Mouse (Mus musculus): ENCODE results near the gene Klhl18. TPM values are rescaled to one million over a fixed set of nuclear protein-coding genes. Genes with fewer than 3 reads are reported as not detected.

The Klhl18 gene
- 13.5 and 13.8 TPM in 2 replicates for polyA plus RNA-seq (2016; fragmentation: Nextera tagmentation; extraction: Ambion mirVana)

DNA sequence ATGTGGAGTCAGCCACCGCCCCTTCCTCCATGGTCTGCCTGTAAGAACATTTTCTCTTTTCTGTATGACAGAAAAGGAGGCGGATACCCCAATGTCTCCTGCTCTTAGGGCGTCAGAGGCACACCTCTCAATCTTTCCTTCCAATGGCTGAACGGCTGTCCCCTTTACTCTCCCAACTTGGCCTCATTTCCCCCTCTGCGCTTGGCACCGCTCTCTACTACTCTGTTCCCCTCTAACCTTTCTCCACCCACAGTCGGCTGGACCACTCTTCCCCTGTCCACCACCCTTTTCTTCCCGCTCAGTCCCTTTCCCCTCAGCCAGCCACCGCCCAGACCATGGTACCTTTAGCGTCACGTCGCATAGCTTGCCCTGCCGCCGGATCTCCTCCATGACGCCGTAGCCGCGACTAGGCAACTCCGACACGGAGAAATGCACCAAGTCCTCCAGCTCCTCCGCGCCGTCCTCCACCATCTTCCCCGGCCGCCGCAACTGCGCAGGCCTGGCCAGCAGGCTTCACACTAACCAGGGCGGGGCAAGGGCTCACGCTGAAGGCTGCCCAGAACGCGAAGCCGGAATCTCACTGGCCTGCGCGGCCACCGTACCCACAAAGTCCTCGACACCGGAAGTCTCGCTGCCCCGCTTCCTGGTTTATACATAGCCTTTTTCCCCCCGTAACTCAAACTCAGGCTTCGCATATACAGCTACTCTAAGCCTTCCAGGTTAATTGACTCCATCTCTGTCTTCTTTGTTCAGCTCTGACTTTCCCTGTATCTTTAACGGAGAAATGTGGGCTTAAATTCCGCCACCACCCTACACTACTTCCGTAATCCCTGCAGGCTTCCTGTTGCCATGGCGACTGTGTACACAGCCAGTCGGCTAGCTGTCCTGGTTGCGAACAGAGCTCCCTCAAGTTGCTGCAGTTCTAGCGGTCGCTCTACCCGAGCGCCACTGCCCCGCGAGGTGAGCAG lies at the start of gene Klhl18, which contains the start of gene Kif9:
Gene Klhl18 (minus strand): TSS at position 571 of the 968 bp plus-strand sequence.
Gene Kif9 (plus strand): TSS at position 835 of the 968 bp plus-strand sequence.
- Histone ChIP-seq H3K9me3 (replicated peaks) (no peaks in the 10 kb centered on the region), H3K27me3 (peaks cover 16% of the 10 kb centered on the region), H3K27ac (peak within 1 kb of the TSS; percentile 89), H3K9ac (peak within 1 kb of the TSS; percentile 82), H3K4me3 (peak within 1 kb of the TSS; percentile 79), H3K4me1 (peaks cover 14% of the 10 kb centered on the region), H3K36me3 (peaks cover 6% of the 10 kb centered on the region; the same call in 1 of the 2 replicates), H3K4me2 (replicated peaks) (peak within 1 kb of the TSS; percentile 78)
- ATAC-seq (ENCODE audit: low FRiP score), result peak; percentile 100
- under 1% methylated on average over 53 of the region's 53 CpGs for WGBS

DNA sequence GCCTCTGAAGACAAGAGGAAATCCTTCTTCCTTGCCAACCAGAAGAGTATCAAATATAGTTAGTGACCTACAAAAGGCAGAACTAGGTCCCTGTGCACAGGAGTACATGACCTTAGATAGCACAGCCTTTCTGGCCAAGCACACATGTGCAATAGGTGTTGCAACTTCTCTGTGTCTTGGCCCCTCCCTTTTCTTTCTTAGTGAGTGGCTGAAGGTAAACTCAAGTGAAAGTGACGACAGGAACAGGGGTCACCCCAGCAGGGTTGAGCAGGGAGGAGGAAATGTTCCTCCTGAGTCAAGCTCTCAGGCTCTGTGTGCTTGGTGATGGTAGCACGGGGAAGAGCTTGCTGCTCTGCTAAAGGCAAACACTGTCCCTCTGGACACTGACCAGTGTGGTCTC lies 49.2 kb upstream of the Klhl18 start:
- H3K4me1 ChIP-seq, result no peaks in the 10 kb centered on the region
- H3K36me3 ChIP-seq, result no peaks in the 10 kb centered on the region
- 52% methylated on average over 2 of the region's 2 CpGs for WGBS
- H3K27me3 ChIP-seq, result no peaks in the 10 kb centered on the region
- no peaks in the 10 kb centered on the region for H3K9me3 ChIP-seq (replicated peaks)
- ATAC-seq (ENCODE audit: low FRiP score), result no peak
- H3K4me3 ChIP-seq, result no peak overlapping the region
- H3K4me2 ChIP-seq (replicated peaks), result no peak overlapping the region
- H3K9ac ChIP-seq, result no peak overlapping the region
- H3K27ac ChIP-seq, result no peak overlapping the region

DNA sequence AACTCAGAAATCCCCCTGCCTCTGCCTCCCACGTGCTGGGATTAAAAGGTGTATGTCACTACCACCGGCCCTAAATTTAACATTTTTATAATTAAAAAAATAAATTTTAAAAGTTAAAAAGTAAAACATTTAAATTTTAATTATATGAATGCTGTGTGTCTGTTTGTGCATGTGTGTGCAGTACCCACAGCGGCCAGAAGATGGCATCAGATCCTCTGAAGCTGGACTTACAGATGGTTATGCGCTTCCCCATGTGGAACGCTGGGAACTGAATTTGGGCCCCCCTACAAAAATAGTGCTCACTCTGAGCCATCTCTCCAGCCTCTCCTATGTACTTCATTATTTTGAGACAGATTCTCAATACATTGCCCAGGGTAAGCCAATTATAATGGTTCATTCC lies 14.4 kb upstream of the Klhl18 start:
- H3K4me1 ChIP-seq, result no peaks in the 10 kb centered on the region
- 65% methylated on average over 5 of the region's 5 CpGs for WGBS

DNA sequence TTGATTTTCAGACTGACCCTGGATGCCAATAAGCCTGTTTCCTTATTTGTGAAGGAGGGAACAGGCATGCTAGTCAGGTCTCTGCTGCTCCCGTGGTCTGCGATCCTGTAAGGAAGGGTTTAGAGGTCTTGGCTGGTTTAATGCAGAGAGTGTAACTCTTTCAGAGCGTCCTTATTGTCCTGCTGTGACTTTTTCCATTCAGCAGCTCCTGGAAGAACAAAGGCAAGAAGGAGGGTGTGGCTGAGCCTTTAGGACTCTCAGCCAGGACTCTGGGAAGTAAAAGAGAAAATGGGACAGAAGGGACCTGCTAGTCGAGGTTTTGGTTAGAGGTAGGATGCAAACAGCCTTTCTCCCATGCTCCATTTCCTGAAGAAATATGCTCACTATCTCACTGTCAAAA lies 12.3 kb upstream of the Klhl18 start:
- no peaks in the 10 kb centered on the region for H3K36me3 ChIP-seq
- no peaks in the 10 kb centered on the region for H3K4me1 ChIP-seq
- H3K27me3 ChIP-seq, result no peaks in the 10 kb centered on the region
- no peak for ATAC-seq (ENCODE audit: low FRiP score)
- no peak overlapping the region for H3K4me2 ChIP-seq (replicated peaks)
- no peak overlapping the region for H3K27ac ChIP-seq
- H3K4me3 ChIP-seq, result no peak overlapping the region
- WGBS, result 24% methylated on average over 4 of the region's 4 CpGs
- no peak overlapping the region for H3K9ac ChIP-seq
- H3K9me3 ChIP-seq (replicated peaks), result 0 out of 2 replicates have a peak, but pooled peaks cover 6% of the 10 kb centered on the region

More for the DNA sequence above, 14.4 kb upstream of the Klhl18 start:
- H3K4me3 ChIP-seq, result no peak overlapping the region
- H3K36me3 ChIP-seq, result no peaks in the 10 kb centered on the region
- ATAC-seq (ENCODE audit: low FRiP score), result no peak
- H3K9me3 ChIP-seq (replicated peaks), result 0 out of 2 replicates have a peak, but pooled peaks cover 6% of the 10 kb centered on the region
- no peak overlapping the region for H3K9ac ChIP-seq
- H3K4me2 ChIP-seq (replicated peaks), result no peak overlapping the region
- H3K27me3 ChIP-seq, result no peaks in the 10 kb centered on the region
- H3K27ac ChIP-seq, result no peak overlapping the region

DNA sequence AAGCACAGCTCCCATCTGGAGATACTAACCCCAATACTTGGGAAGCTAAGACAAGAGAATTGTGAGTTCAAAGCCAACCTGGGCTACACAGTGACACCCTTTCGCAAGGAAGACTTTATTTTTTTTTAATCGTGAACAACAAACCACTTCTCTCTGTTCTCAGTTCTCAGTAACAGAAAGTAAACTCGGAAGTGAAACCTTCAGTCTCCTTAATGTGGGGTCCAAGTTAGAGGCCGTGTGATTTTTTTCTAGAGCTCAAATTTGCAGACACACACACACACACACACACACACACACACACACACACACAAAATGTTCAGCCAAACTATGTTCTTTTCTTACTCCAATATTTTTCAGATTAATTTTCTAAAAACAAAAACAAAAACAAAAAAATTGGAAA lies 2.1 kb upstream of the Klhl18 start:
- H3K4me2 ChIP-seq (replicated peaks), result no peak overlapping the region
- WGBS, result 77% methylated on average over 4 of the region's 4 CpGs
- H3K27me3 ChIP-seq, result peaks cover 16% of the 10 kb centered on the region
- H3K9ac ChIP-seq, result no peak overlapping the region
- no peak for ATAC-seq (ENCODE audit: low FRiP score)
- H3K36me3 ChIP-seq, result no peaks in the 10 kb centered on the region
- peaks cover 14% of the 10 kb centered on the region for H3K4me1 ChIP-seq
- H3K4me3 ChIP-seq, result no peak overlapping the region
- no peak overlapping the region for H3K27ac ChIP-seq
- no peaks in the 10 kb centered on the region for H3K9me3 ChIP-seq (replicated peaks)

DNA sequence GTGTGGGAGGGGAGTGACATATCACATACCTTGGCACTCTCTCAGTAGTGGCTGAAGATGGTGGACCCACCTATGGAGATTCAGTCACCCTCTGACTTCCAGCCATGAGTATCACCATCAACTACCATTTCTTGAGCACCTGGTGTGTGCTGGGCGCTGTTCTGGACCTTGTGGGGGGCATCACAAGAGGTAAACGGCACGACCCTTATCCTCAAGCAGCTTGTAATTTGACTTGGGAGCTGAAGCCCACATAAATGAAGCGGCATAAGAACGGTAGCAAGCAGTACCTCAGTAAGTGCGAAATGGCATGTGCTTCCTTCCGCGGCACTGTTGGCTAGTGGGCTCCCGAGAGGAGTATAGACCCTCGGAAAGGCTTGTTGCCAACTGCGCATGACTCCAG lies 1.5 kb upstream of the Klhl18 start:
- peaks cover 14% of the 10 kb centered on the region for H3K4me1 ChIP-seq
- no peaks in the 10 kb centered on the region for H3K9me3 ChIP-seq (replicated peaks)
- peaks cover 16% of the 10 kb centered on the region for H3K27me3 ChIP-seq
- H3K4me3 ChIP-seq, result no peak overlapping the region
- no peak overlapping the region for H3K4me2 ChIP-seq (replicated peaks)
- 0 out of 2 replicates have a peak overlapping the region, but pooled peaks have one; percentile 18 for H3K9ac ChIP-seq
- WGBS, result 59% methylated on average over 11 of the region's 11 CpGs
- H3K27ac ChIP-seq, result no peak overlapping the region
- peaks cover 3% of the 10 kb centered on the region; the same call in 1 of the 2 replicates for H3K36me3 ChIP-seq
- ATAC-seq (ENCODE audit: low FRiP score), result no peak

DNA sequence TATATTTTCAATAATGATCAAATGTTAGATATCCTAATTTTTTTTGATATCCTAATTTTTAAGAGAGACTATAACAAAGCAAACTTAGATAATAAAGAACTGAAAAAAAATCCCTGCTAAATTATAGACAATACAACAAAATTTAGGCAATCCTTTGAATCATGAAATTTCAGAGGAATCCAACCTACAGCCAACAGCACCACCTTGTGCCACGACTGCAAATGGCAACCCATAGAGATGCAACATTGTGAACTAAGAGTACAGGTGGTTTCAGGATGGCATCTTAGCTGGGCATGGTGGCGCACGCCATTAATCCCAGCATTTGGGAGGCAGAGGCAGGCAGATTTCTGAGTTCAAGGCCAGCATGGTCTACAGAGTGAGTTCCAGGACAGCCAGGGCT lies 10.3 kb downstream of the Klhl18 start:
- H3K36me3 ChIP-seq, result no peaks in the 10 kb centered on the region
- H3K9me3 ChIP-seq (replicated peaks), result no peaks in the 10 kb centered on the region
- no peak overlapping the region for H3K9ac ChIP-seq
- H3K27ac ChIP-seq, result no peak overlapping the region
- no peaks in the 10 kb centered on the region for H3K4me1 ChIP-seq
- 83% methylated on average over 3 of the region's 3 CpGs for WGBS
- H3K4me2 ChIP-seq (replicated peaks), result no peak overlapping the region
- H3K27me3 ChIP-seq, result no peaks in the 10 kb centered on the region
- no peak for ATAC-seq (ENCODE audit: low FRiP score)
- H3K4me3 ChIP-seq, result no peak overlapping the region

DNA sequence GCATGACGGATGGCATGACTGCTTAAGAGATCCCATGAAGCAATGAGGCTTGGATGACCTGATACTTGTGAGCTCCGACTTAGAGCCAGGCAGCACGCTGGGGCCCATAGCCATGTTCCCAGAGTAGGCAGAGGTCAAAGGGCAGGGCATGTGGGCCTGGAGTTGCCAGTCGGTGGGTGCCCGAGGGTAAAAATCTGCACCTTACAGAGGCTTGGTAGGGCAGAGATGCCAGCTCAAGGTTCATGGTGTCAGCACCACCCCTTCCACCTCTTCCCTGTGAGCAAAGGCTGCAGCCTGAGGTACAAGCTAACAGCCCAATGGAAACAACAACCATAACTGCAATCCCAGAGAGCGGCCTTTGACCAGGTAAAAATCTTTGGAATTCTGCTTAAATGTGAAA lies 11.2 kb downstream of the Klhl18 start:
- Histone ChIP-seq H3K4me1 (no peaks in the 10 kb centered on the region), H3K27ac (no peak overlapping the region)
- ATAC-seq (ENCODE audit: low FRiP score), result no peak

DNA sequence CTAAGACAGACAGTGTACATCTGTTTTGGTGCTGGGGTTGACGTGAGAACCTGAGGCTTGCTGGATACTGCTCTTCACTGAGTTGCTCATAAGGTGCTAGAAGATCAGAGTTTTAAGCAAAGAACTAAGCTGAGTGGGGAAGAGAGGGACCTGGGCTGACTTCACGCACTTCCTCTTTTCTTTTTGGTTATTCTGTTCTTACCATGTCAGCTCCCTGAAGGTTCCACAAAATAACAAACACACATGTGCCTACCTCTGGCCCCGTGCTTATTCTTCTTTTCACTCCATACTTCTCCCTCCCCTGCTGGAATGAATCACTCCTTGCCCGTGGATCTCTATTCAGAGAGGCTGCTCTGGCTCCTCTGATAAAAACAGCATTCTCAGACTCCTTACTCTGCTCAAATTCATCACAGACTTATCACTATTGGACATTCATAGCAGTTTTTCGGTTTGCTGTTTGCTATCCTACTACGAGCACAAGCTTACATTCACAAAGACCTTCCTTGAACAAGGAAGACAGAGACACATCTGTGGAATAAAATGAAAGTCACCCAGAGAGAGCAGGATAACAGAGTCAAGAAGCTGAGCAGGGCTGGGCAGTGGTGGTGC lies 12.4 kb downstream of the Klhl18 start:
- no peak for ATAC-seq (ENCODE audit: low FRiP score)

More for the DNA sequence above, 11.2 kb downstream of the Klhl18 start:
- no peak overlapping the region for H3K4me3 ChIP-seq
- H3K4me2 ChIP-seq (replicated peaks), result no peak overlapping the region
- H3K9ac ChIP-seq, result no peak overlapping the region
- 96% methylated on average over 6 of the region's 6 CpGs for WGBS
- no peaks in the 10 kb centered on the region for H3K36me3 ChIP-seq
- no peaks in the 10 kb centered on the region for H3K27me3 ChIP-seq
- H3K9me3 ChIP-seq (replicated peaks), result no peaks in the 10 kb centered on the region

DNA sequence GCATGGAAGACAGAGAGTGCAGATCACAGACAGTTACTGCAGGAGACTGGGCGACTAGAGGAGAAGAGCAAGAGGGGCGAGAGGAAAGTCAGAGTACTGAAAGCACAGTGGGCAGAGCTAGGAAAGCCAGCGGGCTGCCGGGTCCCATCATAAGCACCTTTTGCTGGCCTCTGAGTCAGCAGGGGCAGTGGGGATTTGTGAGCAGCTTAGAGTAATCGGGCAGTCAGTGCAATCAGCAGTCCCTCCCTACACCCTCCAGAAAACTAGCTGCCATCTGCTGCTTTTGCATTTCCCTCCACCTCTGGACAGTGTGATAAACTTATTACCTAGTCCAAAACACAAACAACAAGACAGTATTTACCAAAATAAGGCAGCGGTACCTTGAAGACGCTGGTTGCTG lies 14.2 kb downstream of the Klhl18 start:
- no peak overlapping the region for H3K9ac ChIP-seq
- WGBS, result 81% methylated on average over 7 of the region's 7 CpGs
- no peaks in the 10 kb centered on the region for H3K4me1 ChIP-seq
- H3K4me3 ChIP-seq, result no peak overlapping the region
- no peak for ATAC-seq (ENCODE audit: low FRiP score)
- H3K9me3 ChIP-seq (replicated peaks), result no peaks in the 10 kb centered on the region
- H3K4me2 ChIP-seq (replicated peaks), result no peak overlapping the region
- no peak overlapping the region for H3K27ac ChIP-seq
- peaks cover 4% of the 10 kb centered on the region; the same call in 1 of the 2 replicates for H3K36me3 ChIP-seq
- no peaks in the 10 kb centered on the region for H3K27me3 ChIP-seq

More for the DNA sequence above, 12.4 kb downstream of the Klhl18 start:
- H3K27ac ChIP-seq, result no peak overlapping the region
- no peaks in the 10 kb centered on the region for H3K36me3 ChIP-seq
- no peaks in the 10 kb centered on the region for H3K27me3 ChIP-seq
- no peak overlapping the region for H3K9ac ChIP-seq
- no peak overlapping the region for H3K4me2 ChIP-seq (replicated peaks)
- no peaks in the 10 kb centered on the region for H3K9me3 ChIP-seq (replicated peaks)
- H3K4me3 ChIP-seq, result no peak overlapping the region
- no peaks in the 10 kb centered on the region for H3K4me1 ChIP-seq
- 93% methylated on average over 6 of the region's 6 CpGs for WGBS

DNA sequence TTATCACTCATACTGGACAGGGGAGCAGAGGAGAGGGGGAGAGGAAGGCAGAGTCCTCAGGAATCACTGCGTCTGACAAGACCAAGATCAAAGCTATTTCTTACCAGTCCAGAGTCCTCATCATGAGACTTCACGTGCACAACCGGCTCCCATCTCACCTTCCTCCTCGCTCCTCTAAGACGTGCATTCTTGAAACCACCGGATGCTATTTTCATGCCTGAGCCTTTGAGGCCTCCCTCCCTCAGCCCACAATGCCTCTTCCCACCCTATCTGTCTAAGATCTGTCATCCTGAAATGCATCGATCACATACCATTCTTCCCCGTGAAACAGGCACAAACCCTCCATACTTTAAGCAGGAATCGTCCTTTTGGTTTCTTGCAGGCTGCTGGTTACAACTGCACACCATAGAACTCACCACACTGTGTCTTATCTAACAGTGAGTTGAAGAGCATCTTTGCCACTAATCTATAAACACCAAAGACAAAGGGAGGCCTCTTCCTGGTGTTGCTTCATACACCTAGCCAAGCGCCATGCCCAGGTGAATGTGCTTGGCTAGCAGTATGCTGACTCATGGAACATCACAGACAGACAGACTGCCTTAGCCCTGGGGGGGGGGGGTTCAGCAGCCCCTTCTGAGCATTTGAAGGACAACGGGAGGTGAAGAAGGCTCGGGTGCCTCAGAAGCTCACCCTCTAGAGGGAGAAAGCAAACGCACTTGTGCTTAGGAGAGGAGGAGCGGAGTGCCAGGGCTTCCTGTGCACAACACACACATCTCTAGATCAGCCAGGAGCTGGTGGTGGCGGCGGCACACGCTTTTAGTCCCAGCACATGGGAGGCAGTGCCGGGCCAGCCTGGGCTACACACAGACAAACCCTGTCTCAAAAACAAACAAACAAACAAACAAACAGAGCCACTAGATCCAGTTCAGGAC lies 15.3 kb downstream of the Klhl18 start:
- Histone ChIP-seq H3K9me3 (replicated peaks) (no peaks in the 10 kb centered on the region), H3K27me3 (no peaks in the 10 kb centered on the region), H3K9ac (no peak overlapping the region), H3K36me3 (peaks cover 8% of the 10 kb centered on the region; the same call in 1 of the 2 replicates), H3K4me2 (replicated peaks) (no peak overlapping the region), H3K4me1 (no peaks in the 10 kb centered on the region), H3K4me3 (no peak overlapping the region), H3K27ac (no peak overlapping the region)
- WGBS, result 89% methylated on average over 18 of the region's 18 CpGs
- ATAC-seq (ENCODE audit: low FRiP score), result no peak
